Mouse (Mus musculus) kidney, postnatal 4 days (tissue): ENCODE results near the gene Angptl8.

ENCODE experiments used
- DNase-seq, 2 experiments: peaks; one replicate each; pipeline ENCODE4 v3.0.0; 2021; ENCODE audit warnings: mixed read lengths in 2 of 2

The Angptl8 gene

DNA sequence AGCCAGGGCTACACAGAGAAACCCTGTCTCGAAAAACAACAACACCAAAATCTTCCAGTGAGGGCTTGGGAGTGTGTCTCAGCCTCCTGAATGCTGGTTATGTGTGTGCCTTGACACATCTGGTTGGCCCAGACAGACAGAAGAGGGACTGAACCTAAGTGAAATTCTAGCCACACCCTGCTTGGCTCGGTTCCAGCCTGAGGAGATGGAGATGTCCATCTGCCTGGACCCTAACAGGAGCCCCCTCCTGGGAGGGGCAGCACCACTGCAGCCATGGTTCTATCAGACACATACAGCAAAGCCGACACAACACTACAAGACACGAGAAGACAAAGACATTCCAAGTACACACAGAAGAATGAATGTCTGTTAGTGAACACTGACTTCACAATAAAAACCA is 17.2 kb upstream of the Angptl8 start:
- DNase-seq = no peak

GRCm38 (mm10) chr9:21818561-21818960 is 16.7 kb upstream of the Angptl8 start:
- DNase-seq = no peak

GRCm38 (mm10) chr9:21819181-21819729 is 16.1 kb upstream of the Angptl8 start:
- DNase-seq = no peak

DNA sequence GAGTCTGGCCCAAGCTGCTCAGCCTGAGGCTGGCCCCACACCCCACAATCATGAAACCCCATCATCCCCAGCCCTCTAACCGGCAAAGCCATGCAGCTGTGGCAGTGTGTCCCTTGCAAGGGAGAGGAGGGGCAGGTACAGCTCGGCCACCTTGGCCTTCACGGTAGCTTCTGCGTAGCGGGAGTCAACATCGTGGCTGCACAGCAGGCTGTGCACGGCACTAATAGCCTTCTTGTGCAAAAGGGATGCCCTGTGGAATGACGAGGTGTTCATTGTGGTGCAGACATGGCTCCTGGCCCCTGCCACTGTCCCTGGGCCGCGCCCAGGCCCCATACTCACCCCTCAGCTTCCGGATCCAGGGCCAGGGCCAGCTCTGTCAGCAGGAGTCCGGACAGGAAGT is 15.1 kb upstream of the Angptl8 start:
- DNase-seq = no peak

DNA sequence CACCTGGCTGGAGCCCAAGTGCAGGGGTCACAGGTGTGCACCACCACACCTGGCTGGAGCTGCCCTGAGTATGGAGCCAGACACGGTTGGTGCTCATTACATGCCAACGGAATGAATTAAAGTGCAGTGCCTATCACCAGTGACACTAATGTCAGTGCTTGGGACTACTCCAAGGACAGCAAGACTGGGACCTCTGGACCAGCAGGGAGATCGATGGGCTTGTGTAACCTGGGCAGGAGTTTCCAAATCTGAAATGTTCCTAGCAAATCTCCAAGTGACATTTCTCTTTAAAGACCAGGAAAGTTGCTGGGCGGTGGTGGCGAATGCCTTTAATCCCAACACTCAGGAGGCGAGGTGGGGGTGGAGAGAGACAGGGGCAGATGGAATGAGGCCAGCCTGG is 12.6 kb upstream of the Angptl8 start:
- DNase-seq = no peak

DNA sequence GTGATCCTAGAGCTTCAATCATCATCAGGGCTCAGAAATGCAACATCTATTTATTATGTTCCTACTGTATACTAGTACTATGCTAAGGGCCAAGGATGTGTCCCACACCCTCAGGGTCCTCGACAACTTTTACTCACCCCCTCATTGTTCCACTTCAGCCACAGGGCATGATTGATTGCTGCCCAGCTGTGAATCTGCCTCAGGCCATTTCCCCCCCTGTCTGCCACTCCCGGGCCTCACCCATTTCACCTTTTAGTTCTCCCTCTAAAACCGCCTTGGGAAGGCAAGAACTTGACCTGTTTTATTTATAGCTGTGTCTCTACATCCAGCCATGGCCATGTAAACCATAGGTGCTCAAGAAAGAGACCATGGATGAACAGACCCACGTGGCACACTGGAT is 11.4 kb upstream of the Angptl8 start:
- DNase-seq = no peak

- DNase-seq = no peak
Observed at GRCm38 (mm10) chr9:21824366-21824765, 10.9 kb upstream of the Angptl8 start.

DNA sequence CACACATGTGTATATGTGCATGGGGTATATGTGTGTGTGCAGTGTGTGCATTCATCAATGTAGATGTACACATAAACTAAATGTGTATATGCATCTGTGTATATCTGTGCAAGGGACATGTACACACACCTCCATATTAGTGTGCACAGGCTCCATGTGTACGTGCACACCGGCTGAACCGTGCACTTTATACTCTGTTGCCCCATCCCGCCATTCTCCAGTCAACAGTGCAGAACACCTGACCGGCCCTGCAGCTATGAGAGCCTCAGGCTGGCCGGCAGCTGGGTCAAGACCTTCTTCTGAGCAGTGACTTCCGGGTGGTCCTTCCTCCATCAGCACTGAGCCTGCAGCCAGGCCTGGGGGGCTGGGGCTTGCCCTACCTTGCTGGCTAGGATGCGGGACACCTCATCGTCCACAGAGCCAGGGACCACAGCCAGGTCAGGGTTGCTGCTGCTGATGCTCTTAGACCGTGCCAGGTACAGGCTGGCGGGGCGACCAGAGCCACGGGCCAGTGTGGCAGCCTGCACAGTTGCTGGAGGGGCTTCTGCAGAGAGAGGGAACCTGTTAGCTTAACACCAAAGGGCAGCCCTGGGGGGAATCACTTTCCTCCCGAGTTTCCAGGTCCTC is 5.4 kb upstream of the Angptl8 start:
- DNase-seq = no peak

DNA sequence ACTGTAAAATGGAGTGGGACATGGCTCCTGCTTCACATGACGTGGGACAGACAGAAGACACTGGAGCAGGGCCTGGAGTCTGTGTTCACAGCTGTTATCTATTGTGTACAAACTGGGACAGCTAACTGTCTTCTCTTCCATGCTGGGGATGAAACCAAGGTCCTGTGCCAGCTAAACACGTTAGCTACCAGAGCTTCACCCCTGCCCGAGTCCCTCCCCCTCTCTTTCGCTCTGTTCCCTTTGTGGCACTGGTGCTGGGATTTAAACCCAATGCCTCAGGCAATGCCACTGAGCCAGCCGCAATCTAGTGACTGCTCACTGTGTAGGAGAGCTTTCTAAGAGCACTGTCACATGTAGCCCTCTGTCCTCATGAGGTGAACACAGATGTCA is 4.9 kb upstream of the Angptl8 start:
- no peak for DNase-seq

DNA sequence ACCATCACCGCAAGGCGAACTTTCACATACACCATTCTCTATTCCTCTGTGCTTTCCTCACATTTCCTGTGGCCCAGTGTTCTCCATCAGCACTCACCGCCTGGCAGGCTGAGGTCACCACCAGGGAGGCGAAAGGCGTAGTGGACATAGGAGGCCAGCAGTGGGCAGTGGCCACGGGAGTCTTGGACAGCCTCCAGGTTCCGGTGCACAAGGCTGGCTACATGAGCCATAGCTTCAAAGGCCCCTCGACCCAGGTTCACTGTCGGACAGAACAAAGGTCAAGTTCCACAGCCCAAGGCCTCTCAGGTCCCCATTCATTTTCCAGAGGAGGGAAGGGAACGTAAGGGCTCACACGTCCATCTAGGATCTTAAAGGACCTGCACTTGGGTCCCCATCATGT is 4.4 kb upstream of the Angptl8 start:
- peak; percentile 45 to 75 for DNase-seq

DNA sequence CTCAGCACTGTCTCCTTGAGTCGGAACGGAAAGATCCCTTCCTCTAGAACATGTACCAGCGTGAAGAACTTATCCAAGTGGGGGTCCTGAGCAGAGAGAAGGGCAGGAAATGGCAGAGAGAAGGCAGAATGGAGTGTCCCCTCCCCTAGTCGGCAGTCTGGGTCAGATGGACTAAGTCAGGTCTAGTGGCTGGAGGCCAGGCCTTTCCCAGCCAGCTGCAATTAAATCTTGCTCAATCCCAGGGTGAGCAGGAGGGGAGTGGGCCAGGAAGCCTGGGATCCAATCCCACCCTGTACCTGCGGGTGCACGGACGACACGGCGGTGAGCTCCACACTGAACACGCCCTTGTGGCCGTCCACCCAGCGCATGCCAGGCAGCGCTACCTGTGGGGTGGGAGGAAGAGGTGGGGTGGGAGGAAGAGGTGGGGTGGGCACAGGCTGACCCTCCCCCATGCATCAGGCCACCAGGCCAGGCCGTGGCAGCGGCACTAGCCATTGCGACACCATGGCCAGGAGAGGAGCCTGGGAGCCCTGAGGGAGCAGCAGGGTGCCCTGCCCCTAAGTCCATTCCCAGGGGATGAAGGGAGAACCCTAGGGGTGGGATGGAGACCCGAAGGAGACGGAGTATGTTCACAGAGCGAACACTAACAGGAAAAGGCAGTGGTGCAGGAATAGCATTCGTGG is 3.6 kb upstream of the Angptl8 start:
- no peak for DNase-seq

DNA sequence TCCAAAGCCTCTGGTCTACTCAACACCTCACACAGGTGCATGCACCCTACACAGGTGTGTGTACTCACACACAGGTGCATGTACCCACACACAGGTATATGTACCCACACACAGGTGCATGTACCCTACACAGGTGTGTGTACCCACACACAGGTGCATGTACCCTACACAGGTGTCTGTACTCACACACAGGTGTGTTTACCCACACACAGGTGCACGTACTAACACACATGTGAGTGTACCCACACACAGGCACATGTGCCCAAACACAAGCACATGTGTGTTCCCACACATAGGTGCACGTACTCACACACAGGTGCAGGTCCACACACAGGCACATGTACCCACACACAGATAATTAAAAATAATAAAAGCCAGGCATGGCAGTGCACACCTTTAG is 2.4 kb downstream of the Angptl8 start:
- no peak for DNase-seq

- DNase-seq = peak; percentile 72 to 77
Observed at GRCm38 (mm10) chr9:21840115-21840787, 4.9 kb downstream of the Angptl8 start.

- no peak for DNase-seq
Observed at GRCm38 (mm10) chr9:21841340-21841739, 6.0 kb downstream of the Angptl8 start.

DNA sequence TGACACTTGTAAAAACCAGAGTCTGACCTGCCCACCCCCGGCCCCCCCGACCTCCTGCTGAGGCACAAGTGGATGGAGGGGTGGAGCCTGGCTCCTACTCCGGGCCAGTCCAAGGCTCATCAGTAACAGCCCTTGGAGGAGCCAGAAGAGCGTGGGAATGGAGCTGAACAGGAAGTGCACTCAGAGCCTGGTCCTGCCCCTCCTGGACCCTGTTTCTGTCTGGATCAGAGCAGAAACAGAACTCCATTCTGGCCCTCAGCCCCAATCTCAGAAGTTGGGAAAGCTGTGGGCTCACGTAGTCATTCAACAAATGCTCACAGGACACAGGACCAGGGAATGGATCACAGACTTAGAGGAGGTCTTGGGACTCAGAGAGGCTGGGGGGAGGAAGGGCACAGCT is 7.1 kb downstream of the Angptl8 start:
- peak; percentile 46 to 69 for DNase-seq

DNA sequence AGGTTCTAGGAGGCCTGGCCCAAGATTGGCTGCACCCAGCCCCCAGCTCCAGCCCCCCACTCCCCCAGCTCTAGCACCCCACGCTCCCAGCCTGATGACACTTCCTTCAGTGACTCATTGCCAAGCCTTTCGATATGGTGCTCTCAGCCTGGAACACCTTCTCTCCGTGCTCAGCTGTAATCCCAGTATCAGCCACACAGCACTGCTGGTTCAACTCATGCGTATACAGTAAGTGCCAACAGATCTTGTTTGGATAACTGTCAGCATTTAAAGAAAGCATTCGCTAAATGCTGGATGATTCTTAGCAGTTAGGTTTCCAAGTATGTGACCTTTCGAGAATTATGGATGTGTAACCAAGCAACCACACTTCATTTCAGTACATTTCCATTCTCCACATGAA is 7.8 kb downstream of the Angptl8 start:
- DNase-seq = no peak

DNA sequence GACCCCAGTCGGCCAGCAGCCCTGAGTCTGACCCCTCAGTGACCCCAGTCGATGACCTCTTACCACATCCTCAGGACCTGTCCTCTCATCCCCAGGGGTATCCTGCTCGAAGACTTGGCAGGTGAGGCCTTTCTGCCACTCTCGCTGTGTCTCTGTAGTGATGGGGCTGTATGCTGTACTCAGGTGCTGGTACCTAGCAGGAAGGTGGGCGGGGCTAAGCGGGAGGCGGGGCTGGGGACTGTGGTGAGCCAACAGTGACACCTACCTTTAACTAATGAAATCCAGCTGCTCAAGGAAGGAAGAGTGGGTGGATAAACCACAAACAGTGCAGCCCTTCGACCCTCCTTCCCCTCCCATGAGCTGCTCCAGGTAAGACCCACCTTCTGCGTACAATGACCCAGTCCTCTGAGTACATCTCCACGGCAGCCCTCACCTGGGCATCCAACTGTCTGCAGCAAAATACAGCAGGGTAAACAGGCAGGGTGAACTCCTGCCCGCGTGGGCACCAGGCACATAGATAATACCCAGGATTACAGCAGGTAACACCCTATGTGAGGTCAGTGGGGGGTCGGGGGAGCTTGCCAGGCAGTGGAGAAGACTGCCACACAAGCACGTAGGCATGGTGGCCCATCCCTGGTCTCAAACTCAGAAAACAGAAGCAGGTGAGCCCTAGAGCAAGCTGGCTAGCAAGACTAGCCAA is 10.2 kb downstream of the Angptl8 start:
- peak; percentile 74 to 81 for DNase-seq

- peak; percentile 73 to 83 for DNase-seq
Observed at GRCm38 (mm10) chr9:21846755-21847341, 11.5 kb downstream of the Angptl8 start.

DNA sequence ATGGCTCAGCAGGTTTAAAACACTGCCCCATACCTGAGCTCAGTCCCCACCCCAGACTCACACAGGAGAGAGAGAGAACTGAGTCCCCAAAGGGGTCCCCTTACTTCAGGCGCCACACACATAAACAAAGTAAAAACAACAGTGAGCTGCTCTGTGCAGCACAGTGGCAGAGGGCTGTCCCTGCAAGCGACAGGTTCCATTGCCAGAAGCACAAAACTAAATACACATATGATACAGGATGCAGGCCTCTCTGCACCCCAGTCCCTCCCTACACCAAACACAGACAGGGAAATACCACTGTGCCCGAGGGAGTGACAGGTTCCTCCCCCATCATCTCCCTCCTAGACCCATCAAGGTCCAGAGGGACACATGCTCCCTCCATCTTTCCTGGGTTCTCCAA is 12.1 kb downstream of the Angptl8 start:
- no peak for DNase-seq

GRCm38 (mm10) chr9:21847926-21848325 is 12.6 kb downstream of the Angptl8 start:
- no peak for DNase-seq

- DNase-seq = no peak
Observed at GRCm38 (mm10) chr9:21849691-21850677, 14.7 kb downstream of the Angptl8 start.

GRCm38 (mm10) chr9:21851084-21851483 is 15.8 kb downstream of the Angptl8 start:
- DNase-seq = no peak
